Mouse (Mus musculus): ENCODE results near the gene Ccnh. TPM values are rescaled to one million over a fixed set of nuclear protein-coding genes. Genes with fewer than 3 reads are reported as not detected.

Ccnh gene
- polyA plus RNA-seq, 1 experiment from 2014 or later = 86.5 TPM

Other genes starting within 250 kb of the Ccnh start
- gene Rasa1, start 99.7 kb downstream of the Ccnh start, polyA plus RNA-seq (2015; fragmentation: Nextera tagmentation; extraction: Ambion mirVana) = 35.8 and 38.1 TPM in 2 replicates